Mouse (Mus musculus): Measurements from ENCODE around the gene Gtf2f2. TPM values are rescaled to one million over a fixed set of nuclear protein-coding genes. Genes with fewer than 3 reads are reported as not detected.

Gtf2f2 gene
- total RNA-seq, 1 experiment from 2014 or later: 24.3 TPM

DNA sequence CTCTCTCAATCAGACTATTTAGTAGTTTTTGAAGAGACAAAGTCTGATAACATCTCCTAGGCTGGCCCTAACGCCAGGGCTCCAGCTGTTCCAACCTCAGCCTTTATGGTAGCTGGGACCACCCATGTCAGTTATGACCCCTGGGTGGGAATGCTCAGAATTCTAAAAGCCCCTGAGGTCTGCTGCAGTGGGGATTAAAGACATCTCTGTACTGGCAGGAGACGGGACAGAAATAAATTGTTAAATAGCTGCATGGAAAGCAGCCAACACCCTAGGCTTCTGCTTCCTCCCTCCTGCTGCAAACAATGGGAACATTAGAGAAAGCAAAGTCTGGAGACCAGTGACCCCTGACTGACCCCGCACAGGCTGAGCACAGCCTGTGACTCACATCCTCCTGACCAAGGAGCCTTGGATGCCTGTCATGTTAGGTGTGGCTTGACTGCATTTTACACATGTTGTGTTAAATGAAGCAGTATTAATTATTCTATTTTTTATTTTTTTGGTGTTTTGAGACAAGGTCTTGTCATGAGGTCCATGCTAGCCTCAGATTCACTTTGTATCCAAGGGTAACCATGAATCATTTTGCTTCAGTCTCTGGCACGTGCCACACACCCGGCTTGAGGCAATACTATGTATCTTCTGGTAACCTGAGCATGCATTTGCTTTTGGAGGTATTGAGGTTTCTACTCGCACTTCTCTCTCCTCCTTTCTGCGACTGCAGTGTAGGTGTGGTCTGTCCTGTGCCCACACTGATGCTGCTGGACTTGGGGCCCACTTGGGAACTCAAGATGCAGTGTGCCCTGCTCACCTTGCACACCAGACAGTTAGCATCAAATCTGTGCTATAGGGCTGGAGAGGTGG, 146.9 kb downstream of the Gtf2f2 start:
- peak; percentile 64 for DNase-seq

DNA sequence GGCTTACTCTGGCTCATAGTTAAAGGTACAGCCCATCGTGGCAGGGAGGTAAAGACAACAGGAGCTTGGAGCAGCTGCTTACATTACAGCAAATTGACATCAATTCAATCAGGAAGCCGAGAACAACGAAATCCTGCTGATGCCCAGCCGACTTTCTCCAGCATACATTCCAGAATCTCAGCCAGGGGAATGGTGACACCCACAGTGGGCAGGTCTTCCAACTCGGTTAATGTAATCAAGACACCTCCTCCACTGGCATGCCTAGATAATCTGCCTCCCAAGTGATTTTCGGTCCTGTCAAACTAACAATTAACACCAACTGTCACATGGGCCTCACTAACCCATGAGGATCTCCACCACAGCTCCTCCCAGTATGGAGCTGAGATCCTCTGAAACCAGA, 148.0 kb downstream of the Gtf2f2 start:
- no peak for DNase-seq

GRCm38 (mm10) chr14:75859619-75860018, 151.0 kb downstream of the Gtf2f2 start:
- DNase-seq: no peak

DNA sequence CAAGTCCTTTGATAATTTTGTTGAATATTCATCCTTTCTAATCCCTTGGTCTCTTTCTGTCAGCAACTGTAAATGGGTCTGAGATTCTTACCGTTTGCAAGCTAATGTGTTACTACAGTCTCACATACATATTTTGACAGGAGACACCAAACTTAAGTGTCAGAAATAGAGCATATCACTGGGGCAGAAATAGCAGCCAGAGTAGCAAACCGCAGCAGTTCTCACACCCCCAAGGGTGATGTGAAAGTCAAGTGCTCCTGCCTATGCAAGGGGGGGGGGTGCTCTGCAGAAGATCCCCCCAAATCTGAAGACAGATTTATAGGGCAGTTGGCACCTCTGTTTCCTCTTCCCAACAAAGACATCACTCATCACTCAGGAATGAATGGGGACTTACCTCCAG, 152.5 kb downstream of the Gtf2f2 start:
- DNase-seq: no peak

DNA sequence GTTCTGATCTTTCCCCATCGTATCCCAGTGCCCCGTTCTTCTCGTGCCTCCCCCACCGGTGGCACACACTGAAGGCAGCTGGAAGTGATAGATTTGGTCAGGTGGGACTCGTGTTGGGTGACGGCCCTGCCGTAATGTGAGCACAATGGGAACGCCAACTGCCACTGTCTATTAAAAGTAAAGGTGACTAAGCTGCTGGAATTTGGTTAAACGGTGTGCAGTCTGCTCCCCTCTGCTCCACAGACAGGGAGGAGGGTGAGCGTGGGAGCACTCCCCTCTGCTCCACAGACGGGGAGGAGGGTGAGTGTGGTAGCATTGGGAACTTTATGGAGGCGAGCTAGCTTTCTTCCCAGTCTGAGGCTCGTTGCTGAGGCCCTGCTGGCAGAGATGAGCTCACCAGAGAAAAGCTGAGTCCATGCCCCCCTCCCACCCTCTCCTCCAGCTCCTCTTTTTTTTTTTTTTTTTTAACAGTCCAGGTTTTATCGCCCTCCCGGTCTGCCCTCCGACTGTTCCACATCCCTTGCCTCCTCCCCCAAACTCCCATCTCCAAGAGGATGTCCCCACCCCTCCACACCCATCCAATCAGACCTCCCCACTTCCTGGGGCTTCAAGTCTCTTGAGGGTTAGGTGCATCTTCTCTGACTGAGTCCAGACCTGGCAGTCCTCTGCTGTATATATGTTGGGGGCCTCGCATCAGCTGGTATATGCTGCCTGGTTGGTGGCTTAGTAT, 155.2 kb downstream of the Gtf2f2 start:
- DNase-seq: no peak

GRCm38 (mm10) chr14:75852016-75852415, 158.6 kb downstream of the Gtf2f2 start:
- no peak for DNase-seq

- no peak for DNase-seq
These were observed 159.8 kb downstream of the Gtf2f2 start for GRCm38 (mm10) chr14:75850819-75851218.

DNA sequence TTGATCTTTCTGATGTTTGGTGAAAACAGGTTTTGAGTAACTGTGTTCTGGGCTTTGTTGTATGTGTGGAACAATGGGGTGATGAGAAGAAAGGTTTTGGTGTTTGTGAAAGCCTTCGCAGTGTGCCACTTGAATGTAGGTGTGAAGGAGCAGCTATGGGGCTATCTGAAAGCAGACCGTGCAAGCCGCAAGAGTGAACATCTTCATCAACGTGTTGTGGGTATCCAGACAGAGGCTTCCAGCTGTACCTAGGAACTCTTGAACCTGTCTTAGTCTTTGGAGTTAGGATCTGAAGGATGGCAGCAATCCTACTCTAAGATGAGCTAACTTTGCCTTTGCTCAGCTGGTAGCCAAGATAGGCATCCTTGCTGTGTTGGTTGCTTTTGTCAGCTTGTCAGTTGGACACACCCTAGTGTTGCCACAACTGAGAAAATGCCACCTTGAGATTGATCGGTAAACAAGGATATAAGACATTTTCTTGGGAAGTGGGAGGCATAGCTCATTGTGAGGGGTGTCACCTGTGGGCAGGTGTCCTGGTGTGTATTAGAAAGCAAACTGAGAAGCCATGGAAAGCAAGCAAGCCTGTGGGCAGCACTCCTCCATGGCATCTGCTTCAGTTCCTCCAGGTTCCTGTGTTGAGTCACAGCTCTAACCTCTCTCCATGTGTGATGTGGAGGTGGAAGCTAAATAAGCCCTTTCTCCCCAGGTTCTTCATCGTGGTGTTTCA, 160.7 kb downstream of the Gtf2f2 start:
- no peak for DNase-seq

DNA sequence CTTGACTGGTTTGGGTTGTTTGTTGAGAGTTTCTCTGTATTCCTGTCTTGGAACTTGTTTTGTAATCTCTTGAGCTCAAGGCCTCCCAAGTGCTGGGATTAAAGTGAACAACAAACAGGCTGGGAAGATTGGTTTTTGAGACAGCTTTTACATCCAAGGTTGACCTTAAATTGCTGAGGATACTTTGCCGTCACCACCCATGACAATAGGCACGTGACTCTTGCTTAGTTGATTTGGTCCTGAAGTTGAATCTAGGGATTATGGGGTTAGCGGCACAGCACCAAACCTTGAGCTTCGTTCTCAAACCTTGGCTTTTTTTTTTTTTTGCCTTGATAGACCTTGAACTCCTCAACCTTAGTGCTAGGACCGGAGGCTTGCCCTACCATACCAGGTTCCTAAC, 161.4 kb downstream of the Gtf2f2 start:
- DNase-seq: no peak

GRCm38 (mm10) chr14:75848482-75848881, 162.2 kb downstream of the Gtf2f2 start:
- DNase-seq: no peak

- no peak for DNase-seq
These were observed 163.0 kb downstream of the Gtf2f2 start for GRCm38 (mm10) chr14:75847669-75848068.

Other genes starting within 250 kb of the Gtf2f2 start
- gene Slc25a30, start 223.8 kb downstream of the Gtf2f2 start, total RNA-seq (2021): 246 and 276 TPM in 2 replicates
- gene Tpt1, start 165.8 kb downstream of the Gtf2f2 start, total RNA-seq (2021): 2,613 and 2,647 TPM in 2 replicates
- not detected in 2 replicates for gene Kctd4, start 55.9 kb downstream of the Gtf2f2 start, total RNA-seq (2021)
- 19.3 and 22.3 TPM in 2 replicates for gene Gpalpp1, start 99.9 kb upstream of the Gtf2f2 start, total RNA-seq (2021)
- 8.1 and 8.6 TPM in 2 replicates for gene Nufip1, start 100.0 kb upstream of the Gtf2f2 start, total RNA-seq (2021)

Data from adrenal gland, postnatal 25 days (tissue).